Mouse (Mus musculus): Measurements from ENCODE around the gene Pacrg.

Gene Pacrg

GRCm38 (mm10) chr17:10540772-10541171, 299.3 kb downstream of the Pacrg start:
- no peak for DNase-seq

DNA sequence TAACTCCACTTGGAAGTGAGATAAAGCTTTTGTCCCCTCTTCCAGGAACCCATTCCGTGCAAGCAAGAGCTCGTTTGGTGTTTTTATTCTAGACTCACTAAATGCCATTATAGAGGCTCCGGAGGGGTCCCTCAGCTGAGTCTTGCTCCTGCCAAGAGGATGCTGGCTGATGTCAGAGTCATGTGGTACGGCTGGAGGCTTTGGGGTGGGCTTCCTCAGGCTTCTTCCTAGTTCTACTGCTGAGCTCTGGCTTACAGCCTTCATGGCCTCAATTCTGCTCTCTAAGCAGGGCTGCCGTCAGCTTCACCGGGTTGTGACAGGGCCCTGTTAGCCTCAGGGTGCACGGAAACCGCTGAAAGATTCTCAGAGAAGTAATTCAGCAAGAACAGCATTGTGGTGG, 305.9 kb downstream of the Pacrg start:
- DNase-seq, result peak; percentile 18 to 25

DNA sequence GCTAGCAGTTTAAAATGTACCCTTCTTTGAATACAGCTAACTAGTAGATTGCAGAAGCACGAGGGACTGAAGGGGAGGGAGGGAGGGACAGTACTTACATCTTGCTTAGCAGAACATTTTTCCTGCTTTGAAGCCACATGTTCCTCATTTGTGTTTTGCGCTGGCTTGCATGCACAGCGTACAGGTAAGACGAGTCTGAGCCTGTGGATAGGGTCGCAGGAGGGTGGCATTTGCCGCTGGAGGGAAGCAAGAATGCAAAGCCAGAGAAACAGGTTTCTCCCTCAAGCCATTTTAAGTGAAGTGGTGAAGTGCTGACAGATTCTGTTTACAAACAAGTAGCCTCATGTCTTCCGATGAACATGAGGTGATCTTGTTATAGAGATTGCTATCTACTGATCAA, 306.6 kb downstream of the Pacrg start:
- DNase-seq, result no peak

DNA sequence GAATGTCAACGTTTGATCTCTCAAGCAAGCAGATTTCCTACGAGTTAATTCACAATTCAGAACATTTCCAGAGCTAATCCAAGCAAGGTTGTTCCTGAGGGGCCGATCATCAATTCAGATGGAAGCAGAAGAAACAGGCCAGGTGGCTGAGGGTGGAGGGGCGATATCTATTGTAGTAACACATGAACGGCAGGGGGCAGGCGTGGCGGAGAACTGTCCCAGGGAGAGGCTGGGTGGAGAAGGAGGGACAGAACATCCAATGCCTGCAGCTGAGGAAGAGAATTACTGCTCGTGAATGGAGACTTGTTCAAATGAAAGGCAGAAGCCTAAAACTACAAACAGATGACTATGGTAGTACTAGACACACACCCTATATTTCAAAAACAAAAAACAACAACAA, 309.1 kb downstream of the Pacrg start:
- DNase-seq, result peak; percentile 42 to 69

GRCm38 (mm10) chr17:10529329-10529955, 310.7 kb downstream of the Pacrg start:
- peak in 1 of 2 experiments; percentile 26 for DNase-seq

DNA sequence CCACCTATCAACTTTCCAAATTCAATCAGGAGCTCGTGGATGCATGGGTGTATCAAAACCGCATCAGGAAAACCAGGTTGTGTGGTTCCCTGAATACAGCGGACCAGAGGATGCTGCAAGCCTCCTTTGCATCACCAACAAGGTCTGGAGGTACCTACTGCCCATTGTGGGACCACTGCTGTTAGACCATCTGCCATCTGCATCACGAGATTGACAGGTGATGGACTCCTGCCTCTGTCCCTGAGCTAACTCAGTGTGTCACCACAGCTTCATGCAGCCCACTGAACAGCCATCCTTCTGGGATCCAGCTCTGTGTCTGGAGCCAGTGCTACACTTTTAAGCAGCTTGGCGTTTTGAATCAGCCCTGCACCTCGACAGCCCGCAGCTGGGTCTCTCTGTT, 318.8 kb downstream of the Pacrg start:
- peak; percentile 28 to 35 for DNase-seq

DNA sequence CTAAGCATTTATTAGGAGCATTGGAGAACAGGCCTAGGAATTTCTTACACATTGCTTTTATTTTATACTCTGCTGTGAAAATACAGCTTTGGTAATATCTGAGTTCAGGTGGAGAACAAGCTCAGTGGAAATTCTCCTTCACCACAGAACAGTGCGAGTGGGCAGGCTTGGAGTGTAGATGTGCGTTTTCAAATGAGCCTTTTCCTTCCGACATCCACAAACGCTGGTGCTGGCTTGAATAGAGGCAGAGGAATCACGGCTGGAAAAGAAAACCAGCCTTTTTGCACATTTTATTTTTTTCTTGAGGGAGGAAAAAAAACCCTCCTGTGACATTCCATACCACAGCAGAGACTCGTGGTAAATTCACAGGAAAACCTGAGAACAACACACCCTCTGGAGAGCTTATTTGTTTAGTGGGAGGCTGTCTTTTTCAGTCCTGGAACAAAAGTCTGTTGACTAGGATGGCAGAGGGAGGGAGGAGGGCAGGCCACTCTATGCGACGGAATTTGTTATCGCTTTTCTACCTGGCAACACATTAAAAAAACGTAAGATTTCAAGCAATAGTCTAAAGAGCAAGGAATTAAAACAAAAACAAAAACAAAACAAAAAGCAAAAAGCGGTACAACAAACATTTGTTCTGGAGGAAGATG, 320.5 kb downstream of the Pacrg start:
- no peak for DNase-seq

GRCm38 (mm10) chr17:10514812-10515211, 325.3 kb downstream of the Pacrg start:
- no peak for DNase-seq

- no peak for DNase-seq
Observed at GRCm38 (mm10) chr17:10510913-10511759, 329.0 kb downstream of the Pacrg start.

DNA sequence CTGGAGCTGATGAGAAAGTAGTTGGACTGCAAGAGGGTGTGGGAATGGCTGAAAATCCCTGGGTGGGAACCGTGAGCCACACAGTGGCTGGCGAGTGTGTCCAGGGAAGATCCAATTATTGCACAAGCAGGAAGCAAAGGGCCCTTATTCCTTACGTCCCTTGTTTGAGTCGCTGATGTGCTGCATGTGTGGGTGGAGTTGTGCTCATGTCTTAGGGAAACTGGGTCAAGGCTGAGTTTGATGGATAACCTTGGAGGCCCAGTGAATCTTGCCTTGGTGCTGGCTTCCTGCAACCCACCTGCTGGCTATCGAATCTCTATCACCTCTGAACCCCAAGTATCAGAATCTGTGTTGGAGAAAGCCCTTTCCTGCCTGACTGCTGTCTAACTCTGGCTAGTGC, 329.6 kb downstream of the Pacrg start:
- DNase-seq, result no peak

DNA sequence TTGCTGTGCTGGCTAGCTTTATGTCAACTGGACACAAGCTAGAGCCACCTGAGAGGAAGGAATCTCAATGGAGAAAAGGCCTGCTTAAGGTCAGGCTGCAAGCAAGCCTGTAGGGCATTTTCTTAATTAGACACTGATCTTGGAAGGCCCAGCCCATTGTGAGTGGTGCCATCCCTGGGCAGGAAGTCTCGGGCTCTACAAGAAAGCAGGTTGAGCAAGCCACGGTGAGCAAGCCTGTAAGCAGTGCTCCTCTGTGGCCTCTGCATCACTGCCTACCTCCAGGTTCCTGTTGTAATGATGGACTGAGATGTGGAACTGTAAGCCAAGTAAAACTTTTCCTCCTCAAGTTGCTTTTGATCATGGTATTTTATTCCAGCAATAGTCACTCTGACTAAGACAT, 332.0 kb downstream of the Pacrg start:
- DNase-seq, result no peak

DNA sequence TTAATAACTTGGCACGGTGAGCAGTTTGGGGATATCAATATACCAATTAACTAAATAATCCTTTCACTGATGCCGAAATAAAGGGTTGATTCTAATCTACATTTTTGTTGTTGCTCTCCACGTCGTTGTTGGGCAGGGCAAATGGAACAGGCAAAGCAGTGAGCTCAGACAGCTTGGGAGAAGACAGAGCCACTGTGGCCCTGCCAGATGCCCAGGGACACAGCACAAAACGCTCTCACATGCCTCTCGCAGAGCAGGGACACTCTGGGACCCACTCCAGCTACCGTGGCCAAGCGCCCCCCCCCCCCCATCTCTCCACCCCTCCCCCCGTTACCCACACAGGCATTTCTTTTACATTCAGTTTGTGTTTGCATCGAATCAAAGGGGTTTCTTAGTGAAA, 332.6 kb downstream of the Pacrg start:
- DNase-seq, result peak; percentile 41 to 59

DNA sequence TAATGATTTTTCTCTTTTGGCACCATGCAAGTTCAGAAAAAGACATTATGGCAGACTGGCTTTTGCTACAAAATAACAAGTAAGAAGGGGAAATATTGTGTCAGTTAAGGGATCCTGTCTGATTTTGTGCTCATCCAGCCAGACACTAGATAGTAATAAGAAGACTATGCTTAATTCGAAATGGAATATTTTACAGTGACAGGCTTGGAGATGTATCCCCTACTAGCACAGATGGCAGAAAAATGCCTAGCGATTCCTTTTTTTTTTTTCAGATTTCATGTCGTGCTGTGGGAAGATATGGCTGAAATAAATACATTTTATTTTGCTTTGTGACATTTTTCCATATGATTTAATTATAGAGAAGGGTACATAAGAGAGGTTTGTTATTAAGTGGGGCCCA, 333.2 kb downstream of the Pacrg start:
- DNase-seq, result no peak

DNA sequence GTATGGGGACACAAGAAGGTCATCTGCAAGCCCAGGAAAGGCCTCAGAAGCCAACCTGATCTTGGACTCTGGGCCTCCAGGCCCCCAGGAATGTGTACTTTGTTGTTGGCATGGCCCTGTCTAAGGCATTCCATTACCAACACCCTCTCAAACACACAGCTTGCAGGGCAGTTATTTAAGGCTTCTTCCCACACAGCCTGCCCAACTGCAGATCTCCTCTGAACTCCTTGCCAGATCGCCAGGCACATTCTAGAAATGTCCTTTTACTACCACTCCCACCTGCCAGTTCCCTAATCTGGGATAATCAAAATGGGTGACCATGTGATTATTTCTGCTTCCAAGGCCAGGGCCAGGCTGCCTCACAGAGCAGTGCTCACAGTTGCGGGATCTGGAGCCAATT, 338.7 kb downstream of the Pacrg start:
- no peak for DNase-seq

- DNase-seq, result no peak
Observed at GRCm38 (mm10) chr17:10500795-10501432, 339.2 kb downstream of the Pacrg start.

GRCm38 (mm10) chr17:10498935-10499655, 341.0 kb downstream of the Pacrg start:
- DNase-seq, result no peak

DNA sequence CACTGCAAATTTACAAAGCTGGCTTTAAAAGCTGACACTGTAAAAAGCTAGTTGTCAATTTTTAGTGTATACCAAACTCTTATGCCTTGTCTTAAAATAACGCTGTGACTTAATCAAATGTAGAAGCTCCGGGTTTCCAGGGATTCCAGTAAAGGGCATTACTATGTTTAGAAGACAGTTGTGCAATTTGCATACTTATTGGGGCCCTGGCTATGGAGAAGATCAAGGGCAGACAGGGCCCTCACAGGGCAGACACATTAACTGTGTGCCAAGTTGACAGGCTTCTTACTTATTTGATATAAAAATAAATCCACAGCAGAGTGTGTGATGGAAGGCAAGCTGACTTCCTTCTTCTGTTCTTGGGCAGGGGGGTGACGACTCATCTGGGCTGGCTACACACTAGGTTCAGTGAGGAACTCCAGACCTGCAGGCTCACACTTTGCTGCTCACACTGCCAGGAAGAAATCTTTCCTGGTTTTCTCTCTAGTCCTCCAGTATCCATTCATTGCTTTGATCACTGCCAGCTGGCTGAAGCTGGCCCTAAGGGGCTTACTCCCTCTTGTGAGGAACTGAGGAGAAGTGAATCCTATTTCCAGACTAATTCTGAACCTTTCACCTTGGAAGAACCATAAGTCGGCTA, 342.2 kb downstream of the Pacrg start:
- no peak for DNase-seq

DNA sequence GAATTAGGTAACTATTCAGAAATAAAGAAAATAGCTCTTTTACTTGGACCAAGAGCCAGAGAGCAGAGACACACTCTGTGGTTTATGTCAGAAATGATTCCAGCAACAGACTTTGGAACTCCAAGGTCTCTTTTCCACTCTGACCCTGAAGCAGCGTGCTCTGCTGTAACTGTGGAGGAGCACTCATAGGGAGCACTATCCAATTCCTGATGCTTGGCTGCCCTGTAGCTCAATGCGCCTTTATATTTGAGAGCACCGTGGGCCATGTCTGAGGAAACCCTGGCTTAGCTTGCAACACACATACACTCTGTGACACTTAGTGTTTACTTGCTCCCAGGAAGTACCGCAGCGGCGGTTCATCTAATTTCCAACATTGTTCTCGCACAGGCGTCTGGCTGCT, 344.0 kb downstream of the Pacrg start:
- DNase-seq, result no peak

GRCm38 (mm10) chr17:10495588-10495987, 344.5 kb downstream of the Pacrg start:
- no peak for DNase-seq

- no peak for DNase-seq
Observed at GRCm38 (mm10) chr17:10493124-10493523, 347.0 kb downstream of the Pacrg start.

GRCm38 (mm10) chr17:10490374-10491169, 349.5 kb downstream of the Pacrg start:
- no peak for DNase-seq

Measured in cerebellum, postnatal 25 days (tissue).